Mouse (Mus musculus) heart, embryonic 10.5 days (tissue): ENCODE data around the gene Cs. TPM values are rescaled to one million over a fixed set of nuclear protein-coding genes. Genes with fewer than 3 reads are reported as not detected.

Experiments
- DNase-seq: peaks from one replicate; pipeline ENCODE4 v3.0.0-alpha.2; 2017; ENCODE audit warnings: low spot score
- H3K27ac ChIP-seq: fragments of 300-500 bp; sonication (generic); 2 replicates; pipeline ENCODE4 v1.5.1; 2016; ENCODE audit warnings: mild to moderate bottlenecking
- H3K27me3 ChIP-seq: fragments of 300-500 bp; sonication (generic); 2 replicates; pipeline ENCODE4 v1.6.1; 2016; ENCODE audit warnings: mild to moderate bottlenecking; ENCODE audit not compliant: poor library complexity, insufficient read depth, severe bottlenecking
- H3K36me3 ChIP-seq: fragments of 300-500 bp; sonication (generic); 2 replicates; pipeline ENCODE4 v1.6.1; 2016; ENCODE audit warnings: mild to moderate bottlenecking, moderate library complexity
- H3K4me1 ChIP-seq: fragments of 300-500 bp; sonication (generic); 2 replicates; pipeline ENCODE4 v1.6.1; 2016; ENCODE audit warnings: mild to moderate bottlenecking
- H3K4me3 ChIP-seq: fragments of 300-500 bp; sonication (generic); 2 replicates; pipeline ENCODE4 v1.5.1; 2016; ENCODE audit warnings: mild to moderate bottlenecking, moderate library complexity
- H3K9me3 ChIP-seq: fragments of 300-500 bp; sonication (generic); 2 replicates; pipeline ENCODE4 v1.6.1; 2016; ENCODE audit warnings: mild to moderate bottlenecking, moderate library complexity
- WGBS: fragments of 180-500 bp; shearing (Covaris S2); methylation state at CpG from one replicate; pipeline ENCODE4 v1.1.7; 2016; 5-methylcytosine and 5-hydroxymethylcytosine counted together
- polyA plus RNA-seq: library from polyadenylated mRNA; unstranded; fragments of >200 nt; fragmentation: Nextera tagmentation; extraction: Ambion mirVana; gene quantifications from 2 replicates; pipeline ENCODE4 v1.2.1, GENCODE M21; 2016

Cs gene
- polyA plus RNA-seq, 1 experiment from 2014 or later: 347 TPM

GRCm38 (mm10) chr10:128338948-128339347 lies 1.4 kb downstream of the Cs start:
- Histone ChIP-seq H3K27ac (peak overlapping the region; percentile 98; the same call in 1 of the 2 replicates), H3K27me3 (no peaks in the 10 kb centered on the region), H3K36me3 (peaks cover 14% of the 10 kb centered on the region), H3K4me3 (peak overlapping the region; percentile 84), H3K9me3 (no peaks in the 10 kb centered on the region), H3K4me1 (peaks cover 55% of the 10 kb centered on the region)
- no peak for DNase-seq
- 51% methylated on average over 2 of the region's 2 CpGs for WGBS

GRCm38 (mm10) chr10:128340257-128340656 lies 2.7 kb downstream of the Cs start:
- H3K27ac ChIP-seq: no peak overlapping the region
- no peaks in the 10 kb centered on the region for H3K9me3 ChIP-seq
- no peak for DNase-seq
- peaks cover 14% of the 10 kb centered on the region for H3K36me3 ChIP-seq
- H3K4me1 ChIP-seq: peaks cover 66% of the 10 kb centered on the region
- 59% methylated on average over 2 of the region's 2 CpGs for WGBS
- H3K4me3 ChIP-seq: no peak overlapping the region; the same call in 1 of the 2 replicates
- no peaks in the 10 kb centered on the region for H3K27me3 ChIP-seq

DNA sequence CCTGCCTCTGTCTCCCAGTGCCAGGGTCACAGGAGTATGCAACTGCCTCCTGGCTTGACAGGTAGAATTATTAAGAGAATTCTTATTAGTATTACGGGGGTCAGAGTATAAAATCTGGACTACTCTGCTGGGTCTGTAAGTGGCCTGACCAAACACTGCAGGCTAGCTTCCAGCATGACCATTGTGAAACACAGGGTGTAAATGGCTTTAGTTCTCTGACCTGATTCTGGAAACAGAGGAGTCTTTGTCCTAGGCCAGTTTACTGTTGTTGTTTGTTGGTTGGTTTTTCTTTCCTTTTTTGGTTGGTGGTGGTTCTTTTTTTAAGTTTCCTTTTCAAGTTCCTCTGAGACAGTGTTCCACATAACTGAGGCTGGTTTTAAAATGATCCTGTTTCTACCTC lies 5.9 kb downstream of the Cs start:
- H3K27me3 ChIP-seq: no peaks in the 10 kb centered on the region
- no peak overlapping the region for H3K4me3 ChIP-seq
- 84% methylated on average over 1 of the region's 1 CpGs for WGBS
- H3K4me1 ChIP-seq: peaks cover 53% of the 10 kb centered on the region
- H3K36me3 ChIP-seq: peaks cover 14% of the 10 kb centered on the region
- no peak for DNase-seq
- H3K27ac ChIP-seq: no peak overlapping the region
- H3K9me3 ChIP-seq: no peaks in the 10 kb centered on the region

- H3K36me3 ChIP-seq: peaks cover 15% of the 10 kb centered on the region; the same call in 1 of the 2 replicates
- H3K27ac ChIP-seq: peak overlapping the region; percentile 67
- peak overlapping the region; percentile 43 for H3K4me3 ChIP-seq
These were observed 7.2 kb downstream of the Cs start for GRCm38 (mm10) chr10:128344568-128345275.

DNA sequence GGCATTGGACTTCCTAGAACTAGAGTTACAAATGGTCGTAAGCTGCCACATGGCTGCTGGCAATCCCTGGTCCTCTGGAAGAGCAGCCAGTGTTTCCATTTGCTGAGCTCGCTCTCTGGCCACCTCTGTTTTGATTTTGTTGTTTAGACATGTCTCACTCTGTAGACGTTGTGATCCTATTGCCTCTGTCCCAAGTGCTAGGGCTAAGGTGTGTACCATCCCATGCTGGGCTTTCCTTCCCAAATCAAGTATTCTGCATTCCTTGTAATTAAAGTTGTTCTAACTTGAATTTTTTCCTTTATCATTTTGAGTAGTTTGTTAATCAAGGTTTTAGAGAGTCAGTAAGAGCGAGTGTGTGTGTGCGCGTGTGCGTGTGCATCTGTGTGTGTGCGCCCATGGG lies 10.0 kb downstream of the Cs start:
- Histone ChIP-seq H3K9me3 (no peaks in the 10 kb centered on the region), H3K27me3 (no peaks in the 10 kb centered on the region), H3K4me3 (no peak overlapping the region), H3K36me3 (peaks cover 35% of the 10 kb centered on the region), H3K4me1 (peaks cover 25% of the 10 kb centered on the region), H3K27ac (no peak overlapping the region)
- DNase-seq: no peak
- WGBS: 92% methylated on average over 8 of the region's 8 CpGs

More at GRCm38 (mm10) chr10:128344568-128345275, 7.2 kb downstream of the Cs start:
- peaks cover 40% of the 10 kb centered on the region for H3K4me1 ChIP-seq
- H3K27me3 ChIP-seq: no peaks in the 10 kb centered on the region
- no peaks in the 10 kb centered on the region for H3K9me3 ChIP-seq
- WGBS: 23% methylated on average over 7 of the region's 7 CpGs
- peak; percentile 96 for DNase-seq

DNA sequence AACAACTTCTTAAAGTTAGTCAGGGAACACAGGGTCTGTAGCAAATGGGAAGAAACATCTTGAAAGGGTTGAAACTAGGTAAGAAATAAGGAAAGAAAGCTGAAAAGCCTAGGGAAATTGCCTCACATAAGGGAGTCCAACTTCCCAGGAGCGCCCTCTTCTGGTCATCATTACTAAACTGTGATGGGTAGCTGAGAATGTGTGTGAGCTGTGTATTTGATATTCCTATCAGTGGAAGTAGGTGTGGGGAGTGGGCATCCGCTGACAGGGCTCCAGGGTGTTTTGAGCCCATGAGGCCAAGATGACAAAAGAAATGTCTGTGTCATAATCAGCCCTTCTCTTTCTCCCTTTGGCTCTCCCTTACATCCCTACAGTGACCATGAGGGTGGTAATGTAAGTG lies 21.3 kb downstream of the Cs start:
- no peak overlapping the region for H3K27ac ChIP-seq
- 47% methylated on average over 2 of the region's 2 CpGs for WGBS
- H3K9me3 ChIP-seq: no peaks in the 10 kb centered on the region
- H3K27me3 ChIP-seq: no peaks in the 10 kb centered on the region
- no peak for DNase-seq
- no peak overlapping the region for H3K4me3 ChIP-seq
- H3K4me1 ChIP-seq: no peaks in the 10 kb centered on the region
- H3K36me3 ChIP-seq: peaks cover 95% of the 10 kb centered on the region

DNA sequence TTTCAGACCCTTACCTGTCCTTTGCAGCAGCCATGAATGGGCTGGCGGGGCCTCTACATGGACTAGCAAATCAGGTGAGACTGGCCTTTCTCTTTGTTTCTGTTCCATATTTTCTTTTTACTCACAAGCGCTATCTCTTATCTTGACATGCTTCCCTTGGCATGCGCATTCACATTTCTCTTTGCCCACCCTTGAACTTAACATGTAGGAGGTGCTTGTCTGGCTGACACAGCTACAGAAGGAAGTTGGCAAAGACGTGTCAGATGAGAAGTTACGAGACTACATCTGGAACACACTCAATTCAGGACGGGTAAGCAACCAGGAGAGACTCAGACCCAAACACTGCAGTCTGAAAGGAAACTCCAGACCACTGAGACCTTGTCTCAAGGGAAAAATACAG lies 21.7 kb downstream of the Cs start:
- Histone ChIP-seq H3K4me1 (no peaks in the 10 kb centered on the region), H3K27me3 (no peaks in the 10 kb centered on the region), H3K9me3 (no peaks in the 10 kb centered on the region), H3K4me3 (no peak overlapping the region), H3K36me3 (peaks cover 92% of the 10 kb centered on the region), H3K27ac (no peak overlapping the region)
- 80% methylated on average over 6 of the region's 6 CpGs for WGBS
- DNase-seq: no peak

DNA sequence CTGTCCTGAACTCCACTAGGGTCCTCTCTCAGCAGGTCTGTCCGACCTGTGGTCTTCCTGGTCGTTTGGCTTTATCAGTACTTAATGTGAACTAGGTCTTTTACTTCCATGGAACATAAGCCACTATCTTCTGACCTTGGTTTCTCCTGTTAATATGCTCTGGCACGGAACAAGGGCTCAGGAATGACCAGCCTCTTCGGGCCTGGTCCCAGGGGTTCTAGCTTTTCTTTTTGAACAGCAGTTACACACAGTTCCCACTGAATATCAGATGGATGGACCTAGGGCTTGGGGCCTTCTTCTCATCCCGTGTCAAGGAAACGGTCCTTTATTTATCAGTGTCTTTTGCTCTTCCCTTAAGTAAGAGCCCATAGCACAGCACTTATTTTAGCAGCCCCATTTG lies 24.3 kb downstream of the Cs start:
- Histone ChIP-seq H3K4me1 (no peaks in the 10 kb centered on the region), H3K9me3 (no peaks in the 10 kb centered on the region), H3K36me3 (peaks cover 80% of the 10 kb centered on the region), H3K27ac (no peak overlapping the region), H3K4me3 (no peak overlapping the region), H3K27me3 (no peaks in the 10 kb centered on the region)
- no peak for DNase-seq
- WGBS: 84% methylated on average over 6 of the region's 6 CpGs

GRCm38 (mm10) chr10:128362568-128362967 lies 25.0 kb downstream of the Cs start:
- peaks cover 73% of the 10 kb centered on the region for H3K36me3 ChIP-seq
- no peaks in the 10 kb centered on the region for H3K9me3 ChIP-seq
- no peaks in the 10 kb centered on the region for H3K27me3 ChIP-seq
- H3K27ac ChIP-seq: no peak overlapping the region
- H3K4me1 ChIP-seq: peaks cover 2% of the 10 kb centered on the region; the same call in 1 of the 2 replicates
- no peak for DNase-seq
- no peak overlapping the region for H3K4me3 ChIP-seq
- WGBS: 53% methylated on average over 3 of the region's 3 CpGs

DNA sequence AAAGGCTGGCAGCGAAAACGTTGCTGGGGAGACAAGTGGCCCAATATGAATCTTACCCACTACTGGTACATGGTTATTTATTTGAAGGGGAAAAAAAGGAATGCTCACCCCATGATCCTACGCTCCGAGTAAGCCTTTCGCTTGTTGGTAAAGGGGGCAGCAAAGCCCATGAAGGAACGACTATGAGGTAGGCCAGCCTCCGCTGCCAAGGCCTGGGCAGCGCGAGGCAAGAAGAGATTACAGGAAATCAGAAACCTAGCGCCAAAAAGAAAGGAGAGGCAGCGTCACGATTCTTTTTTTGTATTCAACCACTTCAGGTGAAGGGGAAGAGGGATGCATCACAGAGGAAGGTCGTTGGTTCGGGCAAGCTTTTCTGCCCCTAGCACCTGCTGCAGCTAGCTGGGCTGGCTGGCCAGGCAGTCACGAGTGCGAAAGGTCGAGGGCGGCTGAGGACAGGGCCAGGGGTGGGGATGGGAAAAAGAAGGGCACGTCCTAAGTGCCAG lies 30.4 kb downstream of the Cs start:
- no peak for DNase-seq
- Histone ChIP-seq H3K4me1 (peaks cover 23% of the 10 kb centered on the region), H3K4me3 (peak overlapping the region; percentile 80), H3K27ac (peak overlapping the region; percentile 86), H3K27me3 (no peaks in the 10 kb centered on the region), H3K9me3 (no peaks in the 10 kb centered on the region), H3K36me3 (peaks cover 19% of the 10 kb centered on the region)
- WGBS: 17% methylated on average over 19 of the region's 19 CpGs

- Histone ChIP-seq H3K36me3 (peaks cover 13% of the 10 kb centered on the region), H3K9me3 (no peaks in the 10 kb centered on the region), H3K4me3 (peak within 1 kb of the TSS; percentile 80), H3K27me3 (no peaks in the 10 kb centered on the region), H3K4me1 (peaks cover 29% of the 10 kb centered on the region), H3K27ac (peak within 1 kb of the TSS; percentile 86)
- DNase-seq: peak; percentile 96
- WGBS: under 1% methylated on average over 87 of the region's 87 CpGs
These were observed 31.1 kb downstream of the Cs start, which contains the start of gene Coq10a for GRCm38 (mm10) chr10:128368402-128369217. Gene Coq10a, minus strand, starts transcription at chr10:128368997.

- H3K9me3 ChIP-seq: no peaks in the 10 kb centered on the region
- 6% methylated on average over 9 of the region's 9 CpGs for WGBS
- no peak for DNase-seq
- H3K4me1 ChIP-seq: peaks cover 29% of the 10 kb centered on the region
- H3K4me3 ChIP-seq: peak overlapping the region; percentile 80
- peak overlapping the region; percentile 86 for H3K27ac ChIP-seq
- H3K27me3 ChIP-seq: no peaks in the 10 kb centered on the region
- H3K36me3 ChIP-seq: peaks cover 11% of the 10 kb centered on the region
These were observed 31.6 kb downstream of the Cs start for GRCm38 (mm10) chr10:128369218-128369543.

DNA sequence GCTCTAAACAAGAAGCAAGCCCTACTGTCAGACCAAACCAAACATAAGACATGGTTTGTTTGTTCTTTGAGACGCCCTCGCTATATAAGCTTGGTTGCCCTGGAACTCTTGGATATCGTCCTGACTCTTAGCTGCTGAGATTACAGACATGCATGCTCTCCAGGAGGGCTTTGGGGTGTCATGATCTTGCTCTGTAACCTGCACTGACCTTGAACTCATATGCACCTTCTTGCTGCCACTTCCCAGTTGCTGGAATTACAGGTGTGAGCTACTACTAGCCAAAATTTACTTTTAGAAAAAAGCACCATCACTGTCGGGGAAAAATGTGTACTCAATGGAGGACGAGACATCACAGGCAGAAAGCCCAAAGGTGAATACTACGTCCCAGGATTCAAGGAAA lies 32.1 kb downstream of the Cs start:
- Histone ChIP-seq H3K4me1 (peaks cover 29% of the 10 kb centered on the region), H3K27me3 (no peaks in the 10 kb centered on the region), H3K36me3 (peaks cover 9% of the 10 kb centered on the region), H3K4me3 (peak overlapping the region; percentile 80), H3K9me3 (no peaks in the 10 kb centered on the region), H3K27ac (peak overlapping the region; percentile 86)
- WGBS: 76% methylated on average over 6 of the region's 6 CpGs
- DNase-seq: no peak
